22 mouse cellular contexts compared by ENCODE assay signal in the genomic region with DNA sequence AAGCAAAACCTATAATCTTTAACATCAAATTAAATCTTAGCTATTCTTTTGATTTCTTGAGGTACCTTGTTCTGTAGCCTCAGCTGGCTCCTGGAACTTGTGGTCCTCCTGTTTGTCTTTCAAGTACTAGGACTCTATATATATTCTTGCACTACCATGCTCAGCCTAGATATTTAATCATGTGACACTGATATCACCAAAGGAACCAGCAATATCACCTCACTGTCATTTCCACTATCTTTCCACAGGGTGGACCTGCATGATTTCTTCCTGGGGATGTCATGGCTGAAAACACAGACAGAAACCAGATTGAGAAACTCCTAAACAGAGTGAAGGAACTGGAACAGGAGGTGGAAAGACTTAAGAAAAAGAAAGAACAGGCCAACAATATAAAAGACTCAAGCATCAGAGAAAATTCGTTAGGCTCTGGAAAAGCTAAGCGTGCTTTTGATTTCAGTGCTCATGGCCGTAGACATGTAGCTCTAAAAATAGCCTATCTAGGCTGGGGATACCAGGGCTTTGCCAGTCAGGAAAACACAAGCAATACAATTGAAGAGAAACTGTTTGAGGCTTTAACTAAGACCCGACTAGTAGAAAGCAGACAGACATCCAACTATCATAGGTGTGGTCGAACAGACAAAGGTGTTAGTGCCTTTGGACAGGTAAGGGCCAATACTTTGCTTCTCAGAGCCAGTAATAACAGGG. TPM values are rescaled to one million over a fixed set of nuclear protein-coding genes. Genes with fewer than 3 reads are reported as not detected.
A peak's percentile ranks its signal among the peaks of the same experiment; 100 is the strongest.
DNase-seq lines count a peak whose midpoint lies in the region; ATAC-seq and TF ChIP-seq lines count a peak whose summit lies in the region.
"Had no signal": no experiment of that assay in that cellular context is flagged by ENCODE, and none has a peak within 500 bp of the region (broad histone marks: within the 10 kb centered on the region; RNA-seq: fewer than 3 reads in every experiment).

No protein-coding gene starts in this region.

- peaks cover 37% of the 10 kb centered on the region for H3K36me3 ChIP-seq in heart, embryonic 12.5 days
- H3K36me3 ChIP-seq in heart, embryonic 16.5 days (ENCODE audit: control insufficient read depth, insufficient read depth): peaks cover 26% of the 10 kb centered on the region
- peaks cover 58% of the 10 kb centered on the region for H3K36me3 ChIP-seq in lung, embryonic 14.5 days (ENCODE audit: insufficient read depth)

- no peaks in the 10 kb centered on the region for H3K9me3 ChIP-seq in heart, embryonic 12.5 days (replicated peaks)
- no peaks in the 10 kb centered on the region for H3K9me3 ChIP-seq in heart, embryonic 16.5 days (replicated peaks; ENCODE audit: control insufficient read depth, low read length)
- H3K9me3 ChIP-seq in lung, embryonic 14.5 days (ENCODE audit: low read depth, low read length): no peaks in the 10 kb centered on the region
- H3K9me3 ChIP-seq: embryonic facial prominence, embryonic 10.5 days; forebrain, embryonic 13.5 days; hindbrain, embryonic 15.5 days had no signal

- no peaks in the 10 kb centered on the region for H3K27me3 ChIP-seq in heart, embryonic 12.5 days (replicated peaks)
- H3K27me3 ChIP-seq in heart, embryonic 16.5 days (ENCODE audit: control insufficient read depth, insufficient read depth, low read length): no peaks in the 10 kb centered on the region
- H3K27me3 ChIP-seq in lung, embryonic 14.5 days (ENCODE audit: insufficient read depth, low read length): no peaks in the 10 kb centered on the region
- H3K27me3 ChIP-seq: forebrain, embryonic 13.5 days; hindbrain, embryonic 15.5 days had no signal

- WGBS in heart, embryonic 12.5 days: 52% methylated on average over 5 of the region's 5 CpGs
- 46% methylated on average over 5 of the region's 5 CpGs for WGBS in heart, embryonic 16.5 days
- WGBS in lung, embryonic 14.5 days: 88% methylated on average over 5 of the region's 5 CpGs

- no peak overlapping the region for H3K9ac ChIP-seq in heart, embryonic 12.5 days
- peak overlapping the region; percentile 47; the same call in 1 of the 2 replicates for H3K9ac ChIP-seq in heart, embryonic 16.5 days (ENCODE audit: low read length)
- no peak overlapping the region for H3K9ac ChIP-seq in lung, embryonic 14.5 days
- H3K9ac ChIP-seq: forebrain, embryonic 13.5 days; forebrain, postnatal 0 days; hindbrain, embryonic 15.5 days had no signal

- H3K4me1 ChIP-seq in heart, embryonic 12.5 days (replicated peaks): peaks cover 24% of the 10 kb centered on the region
- peaks cover 16% of the 10 kb centered on the region for H3K4me1 ChIP-seq in heart, embryonic 16.5 days (ENCODE audit: control insufficient read depth, insufficient read depth, low read length)
- H3K4me1 ChIP-seq in lung, embryonic 14.5 days (ENCODE audit: insufficient read depth): 0 out of 2 replicates have a peak, but pooled peaks cover 5% of the 10 kb centered on the region

- TF ChIP-seq CTCF in lung, embryonic 14.5 days (IDR thresholded peaks at IDR 0.05; ENCODE audit: low read depth): no peak

- DNase-seq in heart, postnatal 14 days: no peak
- DNase-seq in heart, adult 8-10 months (ENCODE audit: low spot score): no peak
- DNase-seq in lung, embryonic 14.5 days: no peak
- DNase-seq in lung, postnatal 14 days: no peak
- DNase-seq: adrenal gland, adult 8-10 months; adrenal gland, postnatal 36 days; cerebellum, adult 2 months; cerebellum, postnatal 10 days; forebrain, postnatal 0 days; gastrocnemius, postnatal 14 days; kidney, adult 11 months; kidney, adult 9 months had no signal

- intact Hi-C loops in heart, postnatal 14 days (cut with DNase I): no loop called here

- peak overlapping the region; percentile 84 for H3K27ac ChIP-seq in heart, embryonic 12.5 days (ENCODE audit: poor library complexity, severe bottlenecking)
- peak overlapping the region; percentile 84 for H3K27ac ChIP-seq in heart, embryonic 16.5 days (ENCODE audit: low read length)
- H3K27ac ChIP-seq in lung, embryonic 14.5 days (ENCODE audit: low read depth): peak overlapping the region; percentile 36; the same call in 1 of the 2 replicates
- H3K27ac ChIP-seq: embryonic facial prominence, embryonic 10.5 days; forebrain, embryonic 13.5 days; hindbrain, embryonic 15.5 days had no signal

- peak overlapping the region; percentile 50 for H3K4me2 ChIP-seq in heart, embryonic 12.5 days
- H3K4me2 ChIP-seq in heart, embryonic 16.5 days (ENCODE audit: low read depth, low read length): peak overlapping the region; percentile 58
- H3K4me2 ChIP-seq in lung, embryonic 14.5 days: no peak overlapping the region
- H3K4me2 ChIP-seq: forebrain, embryonic 13.5 days; hindbrain, embryonic 15.5 days had no signal

- H3K4me3 ChIP-seq in heart, embryonic 12.5 days: no peak overlapping the region
- peak overlapping the region; percentile 22; the same call in 1 of the 2 replicates for H3K4me3 ChIP-seq in heart, embryonic 16.5 days (ENCODE audit: low read length)
- no peak overlapping the region for H3K4me3 ChIP-seq in lung, embryonic 14.5 days (ENCODE audit: low read depth, low read length)
- H3K4me3 ChIP-seq: embryonic facial prominence, embryonic 10.5 days; forebrain, embryonic 13.5 days; hindbrain, embryonic 15.5 days had no signal

- ATAC-seq in heart, embryonic 12.5 days (ENCODE audit: insufficient number of reproducible peaks, low FRiP score): no peak
- no peak; the same call in 1 of the 2 replicates for ATAC-seq in heart, embryonic 16.5 days (replicated peaks; ENCODE audit: extremely low read depth, insufficient read depth, low FRiP score)
- no peak for ATAC-seq in lung, embryonic 14.5 days (ENCODE audit: insufficient read depth)
- ATAC-seq: forebrain, embryonic 13.5 days; forebrain, postnatal 0 days had no signal

RNA-seq across cellular contexts. Expression of gene Pate2, which starts 5.4 kb away (rescaled TPM):
- polyA plus RNA-seq in heart, embryonic 12.5 days (2016; fragmentation: Nextera tagmentation; extraction: Ambion mirVana): 0.45 and 0.66 TPM in 2 replicates
- not detected for total RNA-seq in heart, postnatal 14 days (2021)
- 0.37 and 0.53 TPM in 2 replicates for polyA plus RNA-seq in heart, embryonic 16.5 days (2015; fragmentation: Nextera tagmentation; extraction: Ambion mirVana)
- not detected for total RNA-seq in heart, adult 8-10 months (2022)
- 0.42 and 0.96 TPM in 2 replicates for polyA plus RNA-seq in lung, embryonic 14.5 days (2014; fragmentation: Nextera tagmentation; extraction: Ambion mirVana)
- total RNA-seq: gastrocnemius, adult 18-20 months had no signal

RNA-seq across cellular contexts. Expression of gene Hyls1, which starts 5.5 kb away (rescaled TPM):
- 13.6 and 14.9 TPM in 2 replicates for polyA plus RNA-seq in heart, embryonic 12.5 days (2016; fragmentation: Nextera tagmentation; extraction: Ambion mirVana)
- total RNA-seq in heart, postnatal 14 days (2021): 1 to 10 TPM; 2.8 to 3.0 TPM
- 14.4 and 14.5 TPM in 2 replicates for polyA plus RNA-seq in heart, embryonic 16.5 days (2015; fragmentation: Nextera tagmentation; extraction: Ambion mirVana)
- 1 to 10 TPM; 1.2 to 2.8 (median 2.0) TPM for total RNA-seq in heart, adult 8-10 months (2022)
- 18.0 and 18.7 TPM in 2 replicates for polyA plus RNA-seq in lung, embryonic 14.5 days (2014; fragmentation: Nextera tagmentation; extraction: Ambion mirVana)

RNA-seq across cellular contexts. Expression of gene Pus3, which starts 6.3 kb away (rescaled TPM):
- polyA plus RNA-seq in heart, embryonic 12.5 days (2016; fragmentation: Nextera tagmentation; extraction: Ambion mirVana): 12.3 and 14.0 TPM in 2 replicates
- 1 to 10 TPM; 7.1 to 7.9 TPM for total RNA-seq in heart, postnatal 14 days (2021)
- polyA plus RNA-seq in heart, embryonic 16.5 days (2015; fragmentation: Nextera tagmentation; extraction: Ambion mirVana): 13.6 and 14.3 TPM in 2 replicates
- 1 to 10 TPM; 5.1 to 6.3 (median 5.7) TPM for total RNA-seq in heart, adult 8-10 months (2022)
- 20.0 and 20.8 TPM in 2 replicates for polyA plus RNA-seq in lung, embryonic 14.5 days (2014; fragmentation: Nextera tagmentation; extraction: Ambion mirVana)

RNA-seq across cellular contexts. Expression of gene Ddx25, which starts 6.4 kb away (rescaled TPM):
- 1.7 and 2.0 TPM in 2 replicates for polyA plus RNA-seq in heart, embryonic 12.5 days (2016; fragmentation: Nextera tagmentation; extraction: Ambion mirVana)
- not detected for total RNA-seq in heart, postnatal 14 days (2021)
- 0.57 and 0.63 TPM in 2 replicates for polyA plus RNA-seq in heart, embryonic 16.5 days (2015; fragmentation: Nextera tagmentation; extraction: Ambion mirVana)
- under 1 TPM in 1 of 4 experiments, not detected in 3; 0.03 TPM for total RNA-seq in heart, adult 8-10 months (2022)
- 1.9 and 2.3 TPM in 2 replicates for polyA plus RNA-seq in lung, embryonic 14.5 days (2014; fragmentation: Nextera tagmentation; extraction: Ambion mirVana)
- total RNA-seq: gastrocnemius, adult 18-20 months had no signal

RNA-seq across cellular contexts. Expression of gene Gm1113, which starts 46.6 kb away (rescaled TPM):
- polyA plus RNA-seq in heart, embryonic 12.5 days (2016; fragmentation: Nextera tagmentation; extraction: Ambion mirVana): not detected in 2 replicates
- total RNA-seq in heart, postnatal 14 days (2021): not detected
- polyA plus RNA-seq in heart, embryonic 16.5 days (2015; fragmentation: Nextera tagmentation; extraction: Ambion mirVana): not detected in 2 replicates
- not detected for total RNA-seq in heart, adult 8-10 months (2022)
- not detected in 2 replicates for polyA plus RNA-seq in lung, embryonic 14.5 days (2014; fragmentation: Nextera tagmentation; extraction: Ambion mirVana)
- total RNA-seq: adrenal gland, adult 8-10 months; adrenal gland, postnatal 36 days; ES-E14; forebrain, postnatal 0 days; gastrocnemius, adult 18-20 months; gastrocnemius, postnatal 14 days had no signal
- polyA plus RNA-seq: cerebellum, adult 2 months; embryonic facial prominence, embryonic 10.5 days; embryonic facial prominence, embryonic 14.5 days; forebrain, embryonic 13.5 days; forebrain, postnatal 0 days; gonadal fat pad, adult 2 months; hindbrain, embryonic 11.5 days; hindbrain, embryonic 15.5 days had no signal
